Mouse (Mus musculus): ENCODE data around the gene Cxcl15. TPM values are rescaled to one million over a fixed set of nuclear protein-coding genes. Genes with fewer than 3 reads are reported as not detected.
"Not testable (repeated sequence)": the region's sequence is repeated elsewhere in the genome, so short reads cannot be mapped to it uniquely, and the experiment has no call there.

Gene Cxcl15
- polyA plus RNA-seq, 1 experiment = not detected

DNA sequence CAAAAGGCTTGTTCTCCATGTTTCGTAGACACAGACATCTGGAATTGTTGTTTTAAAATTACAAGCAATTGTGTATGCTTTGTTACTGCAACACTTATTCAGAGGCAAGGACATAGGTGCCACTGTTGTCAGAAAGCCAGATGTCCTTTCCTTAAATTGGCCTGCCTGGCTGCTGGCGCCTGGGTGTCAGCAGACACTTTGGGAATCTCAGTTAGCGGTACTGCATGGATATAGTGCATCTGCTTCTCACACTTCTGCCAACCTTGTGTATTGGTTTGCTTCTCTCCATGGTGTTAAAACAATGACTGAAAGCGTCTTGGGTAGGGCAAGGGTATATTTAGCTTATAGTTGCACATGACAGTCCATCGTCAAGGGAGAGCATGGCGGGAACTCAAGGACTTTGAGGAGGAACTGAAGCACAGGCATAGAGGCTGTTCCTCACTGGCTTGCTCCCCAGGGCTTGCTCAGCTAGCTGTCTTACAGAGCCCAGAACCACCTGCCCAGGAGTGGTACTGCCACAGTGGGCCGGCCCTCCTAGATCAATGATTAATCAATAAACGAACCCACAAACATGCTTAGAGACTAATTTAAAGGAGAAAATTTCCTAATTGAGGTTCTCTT is 38.5 kb downstream of the Cxcl15 start:
- Histone ChIP-seq H3K4me1 (ENCODE audit: control insufficient read depth, insufficient read depth, low read length) (no peaks in the 10 kb centered on the region), H3K4me3 (ENCODE audit: insufficient read depth, low read length) (no peak overlapping the region), H3K27ac (ENCODE audit: insufficient read depth, low read depth, low read length) (no peak overlapping the region)
- TF ChIP-seq CTCF (IDR thresholded peaks at IDR 0.05; ENCODE audit: low read depth, low read length) = no peak
- TF ChIP-seq POLR2A (IDR thresholded peaks at IDR 0.05; ENCODE audit: borderline replicate concordance, low read depth, low read length) = no peak

DNA sequence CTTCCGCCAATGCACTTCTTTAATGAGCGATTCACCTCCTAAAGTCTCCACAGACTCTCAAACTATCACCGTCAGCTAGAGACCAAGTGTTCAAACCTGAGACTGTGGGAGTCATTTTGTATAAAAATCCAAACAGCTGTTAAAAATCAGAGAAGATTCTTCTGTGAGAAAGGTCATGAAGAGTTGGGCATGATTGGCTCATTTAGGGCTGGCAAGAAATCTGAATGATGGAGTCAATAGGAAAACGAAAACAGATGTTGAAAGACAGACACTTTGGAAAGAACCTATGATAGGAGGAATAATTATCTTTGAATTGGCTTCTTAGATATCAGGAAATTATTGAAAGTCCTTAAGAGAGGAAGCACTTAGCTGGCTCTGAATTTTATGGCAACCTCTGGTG is 40.1 kb downstream of the Cxcl15 start:
- Histone ChIP-seq H3K4me1 (ENCODE audit: control insufficient read depth, insufficient read depth, low read length) (no peaks in the 10 kb centered on the region), H3K4me3 (ENCODE audit: insufficient read depth, low read length) (no peak overlapping the region), H3K27ac (ENCODE audit: insufficient read depth, low read depth, low read length) (no peak overlapping the region)
- no peak for TF ChIP-seq CTCF (IDR thresholded peaks at IDR 0.05; ENCODE audit: low read depth, low read length)
- no peak for TF ChIP-seq POLR2A (IDR thresholded peaks at IDR 0.05; ENCODE audit: borderline replicate concordance, low read depth, low read length)

DNA sequence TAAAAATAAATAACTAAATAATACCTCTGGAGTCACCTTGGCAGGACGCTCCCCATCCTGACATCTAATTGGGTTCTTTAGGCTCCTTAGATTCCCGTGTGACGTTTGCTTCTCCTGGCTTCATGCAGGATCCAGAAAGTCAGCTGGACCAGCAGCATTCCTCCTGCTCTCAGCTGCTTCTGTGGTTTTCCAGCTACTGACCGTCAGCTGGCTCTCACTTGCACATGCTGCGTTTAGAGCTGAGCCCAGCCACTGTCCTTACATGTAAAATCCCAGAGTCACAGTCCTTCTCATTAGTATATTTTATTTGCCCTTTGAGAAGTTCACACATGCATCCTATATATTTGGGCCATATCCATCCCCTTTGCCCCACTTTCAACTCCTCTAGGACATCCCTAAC is 44.2 kb downstream of the Cxcl15 start:
- no peak overlapping the region for H3K27ac ChIP-seq (ENCODE audit: insufficient read depth, low read depth, low read length)
- no peaks in the 10 kb centered on the region for H3K4me1 ChIP-seq (ENCODE audit: control insufficient read depth, insufficient read depth, low read length)
- no peak overlapping the region for H3K4me3 ChIP-seq (ENCODE audit: insufficient read depth, low read length)
- TF ChIP-seq POLR2A (IDR thresholded peaks at IDR 0.05; ENCODE audit: borderline replicate concordance, low read depth, low read length) (no peak), CTCF (IDR thresholded peaks at IDR 0.05; ENCODE audit: low read depth, low read length) (no peak)

DNA sequence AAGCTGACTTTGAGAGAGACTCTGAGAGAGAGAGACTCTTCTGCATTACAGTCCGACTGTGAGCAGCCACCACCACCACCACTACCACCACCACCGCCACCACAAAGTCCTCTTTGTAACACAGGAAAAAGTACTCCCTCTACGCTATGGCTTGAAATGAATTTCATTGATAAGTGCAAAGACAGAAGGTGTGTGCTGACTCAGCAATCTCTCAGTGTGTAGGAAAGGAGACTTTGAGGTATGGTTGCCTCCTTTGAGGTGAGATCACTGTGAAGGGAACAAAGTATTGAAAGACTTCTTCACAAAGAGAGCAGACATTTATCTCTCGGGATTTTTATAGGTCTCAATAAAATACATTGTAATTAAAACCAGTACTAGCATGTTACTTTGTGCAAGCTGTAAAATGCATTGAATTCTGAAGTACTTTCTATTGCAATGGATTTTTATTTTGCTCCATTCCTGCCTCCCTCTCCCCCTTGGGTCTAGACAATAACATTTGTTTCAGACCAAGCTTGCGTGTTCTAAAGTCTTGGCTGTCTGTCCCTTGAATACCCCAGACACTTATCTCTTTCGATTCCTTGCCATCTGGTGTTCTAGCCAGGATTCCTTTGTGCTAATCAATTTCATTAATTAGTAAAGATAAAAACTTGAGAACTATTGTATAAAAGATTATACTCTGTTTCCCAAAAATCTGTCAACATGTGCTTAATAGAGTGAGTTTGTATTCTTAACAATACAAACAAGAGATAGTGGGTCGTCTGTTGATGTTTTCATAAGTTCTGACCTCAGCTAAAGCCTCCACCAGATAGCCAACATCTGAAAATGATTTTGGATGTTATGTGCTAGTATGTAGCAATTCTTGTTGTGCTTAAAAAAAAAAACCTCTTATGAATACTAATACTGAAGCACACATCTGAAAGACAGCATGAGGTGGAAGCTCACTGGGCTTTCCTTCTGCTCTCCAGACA is 46.9 kb downstream of the Cxcl15 start:
- Histone ChIP-seq H3K4me3 (ENCODE audit: insufficient read depth, low read length) (no peak overlapping the region), H3K4me1 (ENCODE audit: control insufficient read depth, insufficient read depth, low read length) (no peaks in the 10 kb centered on the region), H3K27ac (ENCODE audit: insufficient read depth, low read depth, low read length) (no peak overlapping the region)
- no peak for TF ChIP-seq POLR2A (IDR thresholded peaks at IDR 0.05; ENCODE audit: borderline replicate concordance, low read depth, low read length)
- TF ChIP-seq CTCF (IDR thresholded peaks at IDR 0.05; ENCODE audit: low read depth, low read length) = no peak

DNA sequence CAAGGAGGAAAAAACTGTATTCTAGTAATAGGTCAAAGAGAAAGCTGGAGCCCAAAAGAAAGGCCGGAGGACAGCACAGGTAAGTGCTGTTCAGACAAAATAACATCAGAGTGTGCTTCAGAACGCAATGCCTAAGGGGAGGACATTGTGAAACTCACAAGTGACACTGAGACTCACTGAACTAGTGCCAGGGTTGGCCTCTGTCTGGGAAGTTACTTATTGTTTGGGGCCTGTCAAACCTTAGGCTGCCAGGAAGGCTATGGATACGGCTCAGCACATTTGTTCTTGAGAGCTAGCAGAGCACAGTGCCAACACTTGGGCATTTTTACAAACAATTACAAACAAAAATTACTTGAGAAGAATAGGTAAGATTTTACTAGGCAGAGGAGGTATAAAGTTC is 49.6 kb downstream of the Cxcl15 start:
- TF ChIP-seq POLR2A (IDR thresholded peaks at IDR 0.05; ENCODE audit: borderline replicate concordance, low read depth, low read length) (no peak), CTCF (IDR thresholded peaks at IDR 0.05; ENCODE audit: low read depth, low read length) (no peak)
- Histone ChIP-seq H3K4me1 (ENCODE audit: control insufficient read depth, insufficient read depth, low read length) (no peaks in the 10 kb centered on the region), H3K4me3 (ENCODE audit: insufficient read depth, low read length) (no peak overlapping the region), H3K27ac (ENCODE audit: insufficient read depth, low read depth, low read length) (no peak overlapping the region)

DNA sequence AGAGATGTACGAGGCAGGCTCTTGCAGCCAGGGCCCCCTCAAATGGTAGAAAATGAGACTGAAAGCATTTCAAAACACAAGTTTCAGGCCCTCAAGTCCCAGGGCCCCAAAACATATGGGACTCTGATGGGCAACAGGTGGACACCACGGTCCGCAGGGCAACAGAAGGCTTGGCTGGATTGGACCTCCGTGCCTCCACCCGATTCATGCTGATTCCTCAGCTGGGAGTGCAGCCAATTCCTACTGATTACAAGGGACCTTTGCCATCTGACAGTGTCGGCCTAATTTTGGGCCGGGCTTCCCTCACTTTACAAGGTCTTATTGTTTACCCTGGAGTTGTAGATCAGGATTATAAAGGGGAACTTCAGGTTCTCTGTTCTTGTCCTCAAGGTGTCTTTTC is 55.8 kb downstream of the Cxcl15 start:
- not testable (repeated sequence) for H3K4me3 ChIP-seq (ENCODE audit: insufficient read depth, low read length); H3K27ac ChIP-seq (ENCODE audit: insufficient read depth, low read depth, low read length)
- peaks cover 11% of the 10 kb centered on the region for H3K4me1 ChIP-seq (ENCODE audit: control insufficient read depth, insufficient read depth, low read length)

DNA sequence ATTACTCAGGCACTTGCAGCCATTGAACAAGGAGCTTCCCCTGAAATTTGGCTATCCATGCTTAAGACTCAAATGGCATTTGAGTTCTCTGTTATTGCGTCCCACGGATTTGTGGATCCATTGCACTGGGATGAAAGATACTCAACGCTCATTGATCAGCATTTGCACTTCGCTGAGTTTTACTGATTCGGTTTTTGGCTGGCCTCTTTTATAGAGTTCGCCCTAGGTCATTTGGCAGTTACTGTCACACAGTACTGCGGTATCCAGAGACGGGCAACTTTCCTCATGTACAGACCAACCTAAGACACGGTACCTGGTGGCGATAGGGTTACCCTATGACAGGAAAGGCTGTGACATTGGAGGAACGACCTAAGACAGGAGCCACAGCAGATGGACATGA is 57.1 kb downstream of the Cxcl15 start:
- H3K4me3 ChIP-seq (ENCODE audit: insufficient read depth, low read length); H3K27ac ChIP-seq (ENCODE audit: insufficient read depth, low read depth, low read length): not testable (repeated sequence)

More for the DNA sequence above, 57.1 kb downstream of the Cxcl15 start:
- peaks cover 11% of the 10 kb centered on the region for H3K4me1 ChIP-seq (ENCODE audit: control insufficient read depth, insufficient read depth, low read length)

Other genes with a start within 250 kb of the Cxcl15 start
- gene 5830473C10Rik, start 233.4 kb upstream of the Cxcl15 start, polyA plus RNA-seq (2012; ENCODE audit: insufficient read depth, insufficient read length, missing spikeins) = not detected in 2 replicates
- gene Rassf6, start 153.9 kb upstream of the Cxcl15 start, polyA plus RNA-seq (2012; ENCODE audit: insufficient read depth, insufficient read length, missing spikeins) = not detected in 2 replicates
- 0.35 TPM in 1 of 2 replicates, not detected in the other for gene Cxcl5, start 35.2 kb upstream of the Cxcl15 start, polyA plus RNA-seq (2012; ENCODE audit: insufficient read depth, insufficient read length, missing spikeins)
- gene Ppbp, start 26.0 kb upstream of the Cxcl15 start, polyA plus RNA-seq (2012; ENCODE audit: insufficient read depth, insufficient read length, missing spikeins) = 0.86 and 1.3 TPM in 2 replicates
- 349 and 380 TPM in 2 replicates for gene Pf4, start 22.1 kb upstream of the Cxcl15 start, polyA plus RNA-seq (2012; ENCODE audit: insufficient read depth, insufficient read length, missing spikeins)
- not detected in 2 replicates for gene Cxcl3, start 8.4 kb upstream of the Cxcl15 start, polyA plus RNA-seq (2012; ENCODE audit: insufficient read depth, insufficient read length, missing spikeins)
- gene Cxcl1, start 96.7 kb downstream of the Cxcl15 start, polyA plus RNA-seq (2012; ENCODE audit: insufficient read depth, insufficient read length, missing spikeins) = 0.59 and 1.4 TPM in 2 replicates
- 7.4 and 7.7 TPM in 2 replicates for gene Cxcl2, start 109.3 kb downstream of the Cxcl15 start, polyA plus RNA-seq (2012; ENCODE audit: insufficient read depth, insufficient read length, missing spikeins)
- 8.1 and 9.0 TPM in 2 replicates for gene Mthfd2l, start 136.6 kb downstream of the Cxcl15 start, polyA plus RNA-seq (2012; ENCODE audit: insufficient read depth, insufficient read length, missing spikeins)
- gene Epgn, start 232.9 kb downstream of the Cxcl15 start, polyA plus RNA-seq (2012; ENCODE audit: insufficient read depth, insufficient read length, missing spikeins) = not detected in 2 replicates